Mouse (Mus musculus) MEL (cell line): ENCODE results near the gene Kat6b.

ENCODE experiments used
- NRF1 ChIP-seq: IDR thresholded peaks from 2 replicates; pipeline ENCODE4 v1.6.1; 2014; ENCODE audit warnings: low read depth, mild to moderate bottlenecking, inconsistent platforms, low read length, improper control_type of control experiment, moderate library complexity; ENCODE audit not compliant: poor library complexity, insufficient read depth, severe bottlenecking
- POLR2A ChIP-seq, 2 experiments: IDR thresholded peaks; 2 replicates each; pipeline ENCODE4 v1.6.1; 2011 to 2012; ENCODE audit warnings: low read length in 2 of 2, mild to moderate bottlenecking in 2 of 2, control low read depth in 1 of 2, improper control_type of control experiment in 1 of 2, low read depth in 1 of 2, moderate library complexity in 1 of 2; ENCODE audit not compliant: control insufficient read depth in 1 of 2, insufficient read depth in 1 of 2, poor library complexity in 1 of 2

DNA sequence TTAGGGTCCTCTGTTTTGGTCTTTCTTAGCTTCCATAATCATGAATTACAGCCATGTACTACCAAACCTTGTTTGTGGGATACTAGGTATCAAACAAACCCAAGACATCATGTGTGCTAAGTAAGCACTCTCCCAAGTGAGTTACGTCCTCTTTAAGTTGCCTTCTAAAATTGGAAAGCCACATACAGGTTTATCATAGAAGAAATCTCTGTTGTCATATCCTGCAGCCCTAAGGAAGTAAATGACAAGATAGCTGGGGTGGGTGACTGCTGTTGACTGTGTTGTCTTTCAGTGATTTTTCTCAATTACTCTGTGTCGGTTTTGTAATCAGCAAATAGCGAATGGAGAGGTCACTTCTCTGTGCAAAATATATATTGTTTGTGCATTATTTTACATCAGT, 58.5 kb downstream of the Kat6b start:
- TF ChIP-seq POLR2A (IDR thresholded peaks at IDR 0.05; ENCODE audit: control insufficient read depth in 1 of 2, insufficient read depth in 1 of 2, low read depth in 1 of 2, low read length in 2 of 2, poor library complexity in 1 of 2) (no peak), NRF1 (no peak)
